Mouse (Mus musculus) induced T-regulatory cell, adult 2 months (primary cell): ENCODE data around the gene Ralb.

ENCODE experiments used
- DNase-seq: peaks from one replicate; pipeline ENCODE4 v3.0.0-alpha.2; 2012; ENCODE audit warnings: low read depth

The Ralb gene

DNA sequence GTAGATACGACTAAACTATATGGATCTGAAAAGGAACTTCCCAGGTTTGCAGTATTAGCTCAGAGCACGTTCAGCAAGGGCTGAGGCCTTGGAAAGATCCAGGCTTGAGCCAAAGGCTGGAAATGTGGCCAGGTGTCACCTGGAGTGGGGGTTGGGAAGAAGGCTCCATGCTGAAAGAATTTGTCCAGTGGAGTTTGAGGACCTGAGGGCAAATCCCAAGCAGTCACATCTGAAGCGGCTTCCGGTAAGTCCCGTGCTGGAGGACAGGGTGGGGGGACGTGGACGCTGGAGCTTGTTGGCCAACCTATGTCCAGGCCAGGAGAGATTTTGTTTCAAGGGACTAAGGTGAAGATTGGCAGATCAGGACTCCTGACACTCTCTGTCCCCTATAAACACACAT is 19.2 kb upstream of the Ralb start:
- DNase-seq = no peak

DNA sequence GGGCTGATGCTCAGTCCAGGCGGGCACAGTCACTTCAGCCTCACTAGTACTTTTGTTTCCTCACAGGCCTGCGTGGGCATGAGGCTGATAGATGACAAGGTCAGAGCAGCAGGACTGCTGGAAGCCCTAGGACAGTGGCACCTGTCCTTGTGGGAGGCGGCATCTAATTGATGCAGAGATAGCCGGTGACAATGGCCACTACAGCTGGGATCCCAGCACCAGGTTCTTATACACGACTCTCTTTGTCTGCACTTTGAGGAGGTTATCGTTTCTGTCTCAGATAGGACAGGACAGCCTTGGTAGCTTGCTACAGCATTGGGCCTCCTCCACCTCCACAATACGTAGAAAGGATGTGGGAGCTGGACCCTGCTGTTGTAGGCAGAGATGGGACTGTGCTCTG is 18.8 kb upstream of the Ralb start:
- no peak for DNase-seq

DNA sequence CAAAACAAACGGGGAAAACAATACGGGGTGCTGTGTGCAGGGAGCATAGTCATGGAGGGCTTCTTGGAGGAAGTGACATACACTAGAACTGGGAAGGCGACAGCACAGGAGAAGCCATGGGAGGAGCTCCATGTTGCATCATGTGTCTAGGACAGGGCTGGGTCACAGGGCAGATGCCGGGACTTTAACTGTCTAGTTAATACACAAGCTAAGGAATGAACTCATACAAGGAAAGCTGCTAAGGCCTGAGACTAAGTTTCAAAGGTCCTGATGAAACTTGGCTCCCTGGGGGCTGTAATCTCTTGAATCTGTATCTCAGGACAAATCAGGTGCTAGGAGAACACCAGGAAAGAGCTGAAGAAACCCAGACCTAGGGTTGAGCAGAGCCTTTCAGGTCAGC is 18.1 kb upstream of the Ralb start:
- DNase-seq = no peak

DNA sequence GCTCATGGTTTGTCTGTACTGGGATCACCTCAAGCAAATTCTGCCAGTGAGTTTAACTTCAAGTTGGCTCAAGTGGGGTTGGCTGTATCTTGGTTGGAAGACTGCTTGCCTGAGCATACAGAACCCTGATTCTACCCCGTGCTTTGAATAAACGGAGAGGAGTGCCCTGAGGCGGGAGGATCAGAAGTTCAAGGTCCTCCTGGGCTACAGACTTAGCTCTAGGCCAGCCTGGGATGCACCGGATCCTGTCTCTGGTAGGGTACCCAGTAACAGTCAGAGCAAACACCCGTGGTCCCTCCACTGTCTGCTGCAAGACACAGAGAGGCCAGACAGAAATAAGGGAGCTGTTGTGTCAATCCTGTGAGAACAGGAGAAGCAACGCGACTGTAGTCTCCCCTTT is 17.1 kb upstream of the Ralb start:
- DNase-seq = no peak

DNA sequence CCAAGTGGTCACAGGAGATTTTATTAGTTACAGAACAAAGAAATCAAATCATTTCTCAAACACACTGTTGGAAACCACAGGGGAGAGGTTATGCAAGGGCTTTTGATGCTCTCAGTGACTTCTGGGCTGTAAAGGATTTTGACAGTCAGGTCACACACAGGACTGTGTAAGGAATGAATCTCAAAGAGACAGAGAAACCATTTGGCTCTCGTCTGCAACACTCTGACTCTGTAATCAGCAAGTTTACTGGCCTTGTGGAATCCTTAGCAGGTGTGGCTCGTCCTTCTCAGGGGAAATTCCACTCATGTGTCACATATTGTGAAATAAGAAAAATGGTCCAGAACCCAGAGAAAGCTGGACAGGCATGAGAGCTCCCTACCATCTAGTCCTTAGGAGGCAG is 16.4 kb upstream of the Ralb start:
- no peak for DNase-seq

DNA sequence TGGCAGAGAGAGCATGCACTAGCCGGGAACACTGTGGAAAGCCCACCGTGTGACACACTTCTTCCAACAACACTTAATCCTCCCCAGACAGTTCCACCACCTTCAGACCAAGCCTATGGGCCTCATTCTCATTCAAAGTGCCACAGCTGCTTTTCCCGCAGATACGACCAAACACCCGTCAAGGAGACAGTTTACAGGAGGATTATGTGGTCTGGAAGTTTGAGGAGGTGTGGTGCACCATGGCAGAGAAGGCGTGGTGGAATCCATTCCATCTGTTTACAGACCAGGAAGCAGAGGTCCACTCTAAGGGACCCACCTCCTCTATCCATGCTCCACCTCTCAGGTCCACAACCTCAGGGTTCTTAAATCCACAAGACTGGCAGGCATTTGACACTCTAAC is 14.7 kb upstream of the Ralb start:
- DNase-seq = no peak

DNA sequence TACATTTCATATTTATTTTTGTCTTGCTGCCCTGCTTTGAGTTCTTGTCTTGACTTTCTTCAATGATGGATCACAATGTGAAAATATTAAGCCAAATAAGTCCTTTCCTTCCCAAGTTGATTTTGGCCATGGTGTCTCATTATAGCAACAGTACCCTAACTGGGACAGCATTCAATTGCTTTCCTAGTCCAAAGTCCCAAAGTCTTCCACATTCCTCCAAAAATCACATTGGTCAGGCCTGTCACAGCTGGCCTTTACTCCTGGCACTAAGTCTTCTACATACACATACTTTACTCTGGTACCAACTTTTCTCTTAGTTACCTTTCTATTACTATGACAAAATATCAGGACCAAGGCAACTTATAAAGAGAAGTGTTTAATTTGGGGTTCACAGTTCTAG is 14.2 kb upstream of the Ralb start:
- no peak for DNase-seq

DNA sequence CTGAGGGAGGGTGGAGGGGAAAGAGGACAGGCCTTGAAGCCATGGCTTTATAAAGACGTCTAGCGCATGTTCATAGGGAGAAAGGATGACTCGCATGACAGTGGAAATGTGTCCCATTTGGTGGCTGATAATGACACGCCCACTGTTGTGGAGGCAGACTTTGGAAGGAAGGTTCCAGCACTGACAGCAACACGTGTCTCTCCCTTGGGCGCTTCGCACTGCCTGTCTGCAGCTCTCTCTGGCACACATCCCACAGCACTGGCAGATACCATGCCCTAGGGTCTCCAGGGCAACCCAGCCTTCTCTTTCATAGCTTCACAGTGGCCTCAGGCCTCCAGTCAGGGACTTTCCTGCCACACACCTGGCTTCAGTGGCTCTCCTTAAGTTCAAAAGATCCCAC is 13.5 kb upstream of the Ralb start:
- DNase-seq = no peak

DNA sequence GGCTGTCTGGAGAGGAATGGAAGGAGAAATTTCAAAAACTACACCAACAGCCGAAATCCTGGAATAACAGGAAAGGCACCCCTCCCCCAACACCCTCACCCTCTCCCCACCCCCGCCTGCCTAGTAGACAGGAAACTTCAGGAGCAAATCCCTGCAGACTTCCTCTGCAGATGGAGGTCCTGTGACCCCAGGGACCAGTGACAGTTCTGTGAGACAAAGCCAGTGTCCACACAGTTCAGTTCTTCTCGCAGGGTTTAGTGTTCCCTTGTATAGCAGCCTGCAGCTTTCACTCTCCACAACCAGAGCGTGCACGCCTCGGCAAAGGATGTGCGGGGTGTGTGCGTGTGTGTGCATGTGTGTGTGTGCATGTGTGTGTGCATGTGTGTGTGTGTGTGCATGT is 6.3 kb upstream of the Ralb start:
- no peak for DNase-seq

DNA sequence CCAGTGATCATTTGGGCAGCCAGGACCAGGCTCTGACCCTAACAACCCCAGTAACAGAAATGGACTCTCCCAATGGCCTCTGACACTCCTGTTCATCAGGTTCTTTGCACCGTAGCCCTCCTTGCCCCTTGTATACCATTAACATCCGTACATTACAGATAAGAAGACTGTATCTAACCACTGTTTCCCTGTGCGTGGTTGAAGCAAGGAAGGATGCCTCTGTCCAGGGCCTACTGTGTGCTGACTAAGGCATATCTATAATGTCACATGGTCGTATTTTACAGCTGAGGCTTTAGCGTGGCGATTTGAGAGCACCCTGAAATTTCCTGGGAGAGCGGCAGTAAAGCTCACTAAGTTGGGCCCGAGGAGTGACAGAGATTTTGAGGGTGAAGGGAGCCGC is 5.8 kb upstream of the Ralb start:
- DNase-seq = no peak

DNA sequence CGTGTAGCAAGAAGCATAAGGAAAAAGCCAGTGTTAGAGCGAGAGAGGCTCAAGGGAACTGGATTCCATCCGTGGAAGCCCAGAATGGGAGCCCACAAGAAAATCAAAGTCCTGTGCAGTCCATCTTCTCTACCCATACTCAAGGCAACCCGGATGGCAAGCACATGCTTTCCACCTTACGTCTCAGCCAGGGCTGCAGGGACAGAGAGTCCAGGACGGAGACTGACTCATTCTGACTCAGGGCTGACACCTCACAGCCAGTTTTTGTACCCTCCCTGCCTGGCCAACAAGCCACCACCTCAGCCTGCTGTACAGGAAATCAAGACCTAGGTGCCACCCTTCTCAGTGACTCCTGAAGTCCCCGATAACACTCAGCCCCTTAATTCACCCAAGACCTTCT is 4.9 kb upstream of the Ralb start:
- no peak for DNase-seq

DNA sequence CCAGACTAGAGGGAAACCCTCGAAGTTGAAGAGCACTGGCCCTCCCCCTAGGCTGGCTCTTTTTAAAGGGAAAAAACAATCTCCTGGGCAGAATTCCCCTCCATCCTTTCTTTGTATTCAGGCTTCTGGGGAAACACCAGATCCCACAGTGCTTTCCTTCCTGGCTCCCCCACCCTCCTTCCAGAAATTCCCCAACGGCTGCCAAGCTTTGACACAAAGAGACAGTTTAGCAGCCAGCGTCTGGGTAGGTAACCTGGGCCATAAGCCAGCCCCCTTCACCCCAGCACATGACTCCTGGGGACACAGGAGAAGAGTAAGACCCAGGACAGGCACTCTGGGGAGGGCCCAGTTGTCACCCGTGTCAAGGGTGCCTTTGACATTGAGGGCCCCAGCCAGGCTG is 4.0 kb upstream of the Ralb start:
- no peak for DNase-seq

DNA sequence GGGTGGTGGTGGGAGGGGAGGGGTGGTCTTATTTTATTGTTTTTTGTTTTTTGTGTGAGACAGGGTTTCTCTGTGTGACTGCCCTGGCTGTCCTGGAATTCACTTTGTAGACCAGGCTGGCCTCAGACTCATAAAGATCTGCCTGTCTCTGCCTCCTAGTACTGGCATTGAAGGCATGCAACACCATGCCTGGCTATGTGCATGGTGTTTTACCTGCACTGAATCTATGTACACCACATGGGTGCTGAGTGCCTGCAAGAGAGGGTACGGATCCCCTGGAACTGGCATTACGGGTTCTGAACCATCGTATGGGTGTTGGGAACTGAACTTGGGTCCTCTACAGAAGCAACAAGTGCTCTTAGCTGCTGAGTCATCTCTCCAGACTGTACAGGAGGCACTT is 1.4 kb upstream of the Ralb start:
- DNase-seq = no peak

DNA sequence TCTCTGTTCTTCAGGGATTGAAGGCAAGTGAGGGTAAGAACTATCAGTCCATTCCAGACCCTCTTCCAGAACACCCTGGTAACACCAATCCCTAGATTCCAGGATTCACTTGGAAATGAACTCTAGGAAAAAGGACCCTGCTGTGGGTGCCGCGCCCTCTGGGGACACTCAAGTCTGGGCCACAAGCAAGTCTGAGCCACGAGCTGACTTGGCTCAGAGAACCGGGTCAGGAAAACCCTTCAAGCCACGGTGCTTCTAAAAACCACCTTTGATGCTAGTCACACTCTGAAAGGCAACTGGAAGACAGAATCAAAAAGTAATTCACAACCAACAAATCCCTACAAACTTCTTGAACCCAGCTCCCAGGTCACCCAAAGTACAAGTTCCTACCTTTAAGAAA is 786 bp downstream of the Ralb start:
- no peak for DNase-seq

DNA sequence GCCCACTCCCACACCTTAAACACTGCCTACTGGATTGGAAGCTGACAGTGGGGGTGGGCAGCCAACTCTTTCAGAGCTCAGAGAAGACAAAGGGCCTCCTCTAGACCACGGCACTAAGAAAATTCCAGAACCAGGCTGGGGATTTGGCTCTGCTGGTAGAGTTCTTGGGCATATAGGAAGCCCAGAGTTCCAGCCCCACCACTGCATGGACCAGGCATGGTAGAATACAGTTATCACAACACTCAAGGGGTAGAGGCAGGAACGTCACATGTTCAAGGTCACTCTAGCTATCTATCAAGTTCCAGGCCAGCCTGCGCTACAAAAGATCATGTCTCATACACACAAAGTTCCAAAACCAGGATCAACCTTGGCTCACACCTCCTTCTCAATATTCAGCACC is 1.4 kb downstream of the Ralb start:
- no peak for DNase-seq

DNA sequence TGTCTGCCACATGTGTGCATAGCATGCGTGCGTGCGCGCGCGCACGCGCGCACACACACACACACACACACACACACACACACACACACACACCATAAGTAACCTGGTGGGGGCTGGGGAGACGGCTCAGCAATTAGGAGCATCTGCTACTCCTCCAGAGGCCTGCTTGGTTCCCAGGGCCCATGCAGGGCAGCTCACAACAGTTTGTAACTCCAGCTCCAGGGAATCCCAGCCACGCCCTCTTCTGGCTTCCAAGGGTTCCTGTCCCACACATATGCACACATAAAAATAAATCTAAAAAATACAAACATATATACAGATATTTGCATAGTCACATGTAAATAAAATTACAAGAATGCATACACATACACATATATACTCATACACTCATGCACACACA is 1.9 kb downstream of the Ralb start:
- DNase-seq = no peak

DNA sequence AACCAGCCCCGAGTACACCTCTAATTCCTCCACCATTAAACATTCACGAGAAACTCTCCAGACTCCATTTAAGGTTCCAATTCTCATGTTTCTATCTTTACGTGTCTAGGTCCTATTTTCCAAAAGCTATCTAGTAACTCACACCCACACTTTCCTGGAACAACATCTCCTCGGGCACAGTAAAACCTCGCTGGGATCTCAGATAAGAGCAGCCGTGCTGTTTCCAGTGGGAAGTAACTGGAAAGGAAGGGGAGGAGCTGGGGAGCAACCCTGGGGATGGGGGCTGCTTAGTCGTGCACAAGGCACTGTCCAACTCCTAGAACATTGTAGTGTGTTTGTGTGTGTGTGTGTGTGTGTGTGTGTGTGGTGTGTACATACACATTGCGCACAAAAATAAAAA is 2.7 kb downstream of the Ralb start:
- DNase-seq = no peak

DNA sequence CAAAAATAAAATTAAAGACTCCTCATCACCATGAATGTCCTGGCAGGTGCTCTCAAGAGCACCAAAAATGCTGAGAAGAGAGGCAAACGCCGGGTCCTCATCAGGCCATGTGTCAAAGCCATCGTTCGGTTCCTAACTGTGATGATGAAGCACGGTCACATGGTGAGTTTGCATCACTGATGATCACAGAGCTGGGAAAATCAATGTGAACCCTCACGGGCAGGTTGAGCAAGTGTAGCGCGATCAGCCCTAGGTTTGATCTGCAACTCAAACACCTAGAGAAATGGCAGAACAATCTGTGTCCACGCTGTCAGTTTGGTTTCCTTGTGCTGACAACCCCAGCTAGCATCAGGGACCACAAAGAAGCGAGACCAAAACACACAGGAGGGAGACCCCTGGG is 5.1 kb downstream of the Ralb start:
- no peak for DNase-seq

DNA sequence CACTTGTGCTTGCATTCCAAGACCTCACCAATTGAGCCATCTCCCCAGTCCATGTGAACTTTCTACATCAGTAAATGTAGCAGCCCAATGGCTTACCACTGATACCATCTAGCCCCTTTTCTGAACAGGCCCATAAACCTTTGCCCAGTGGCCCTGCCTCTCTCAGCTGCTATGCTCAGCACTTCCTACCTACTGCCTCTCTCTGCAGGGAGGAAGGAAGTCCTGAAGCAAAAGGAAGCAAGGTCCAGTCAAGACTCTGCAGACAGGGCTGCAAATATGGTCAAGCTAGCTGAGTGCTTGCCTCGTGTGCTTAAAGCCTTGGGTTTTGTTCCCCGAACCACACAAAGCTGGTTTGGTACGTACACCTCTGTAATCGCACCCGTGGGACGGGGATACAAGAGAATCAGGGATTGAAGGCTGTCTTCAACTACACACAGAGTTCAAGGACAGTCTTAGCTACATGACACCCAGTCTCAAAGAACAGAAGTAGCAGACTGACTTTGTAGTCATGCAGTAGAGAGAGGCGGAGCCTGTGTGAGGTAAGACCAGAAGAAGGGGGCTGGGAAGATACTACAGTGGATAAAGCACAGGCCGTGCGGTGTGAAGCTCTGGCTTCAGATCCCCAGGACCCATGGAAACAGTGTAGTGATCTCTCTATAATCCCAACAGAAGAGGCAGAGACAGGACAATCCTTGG is 5.9 kb downstream of the Ralb start:
- no peak for DNase-seq

DNA sequence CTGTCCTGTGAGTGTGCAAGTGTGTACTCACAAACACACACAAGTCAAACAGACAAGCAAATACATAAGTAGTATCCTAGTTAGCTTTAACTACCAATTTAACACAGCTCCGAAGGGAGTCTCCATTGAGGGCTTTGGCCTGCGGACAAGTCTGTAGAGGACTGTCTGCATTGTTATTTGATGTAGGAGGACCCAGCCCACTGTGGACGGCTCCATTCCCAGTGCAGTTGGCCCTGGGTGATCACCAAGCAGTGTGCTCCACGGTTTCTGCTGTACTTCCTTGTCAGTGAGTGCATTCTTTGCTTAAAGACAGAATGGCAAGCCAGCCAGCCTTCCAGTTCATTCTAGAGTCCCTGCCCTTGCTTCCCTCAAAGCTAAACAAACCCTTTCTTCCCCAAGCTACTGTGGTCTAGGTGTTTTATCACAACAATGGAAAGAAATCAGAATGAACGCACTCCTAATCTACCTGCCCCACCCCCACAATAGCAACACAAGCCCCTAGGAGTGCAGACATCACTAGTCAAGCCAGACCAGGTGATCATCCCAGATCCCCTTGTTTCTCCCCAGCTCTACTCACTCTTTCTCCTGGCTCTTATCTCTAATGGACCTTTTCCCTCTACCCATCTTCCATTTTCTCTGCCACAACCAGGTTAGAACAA is 7.1 kb downstream of the Ralb start:
- DNase-seq = no peak

DNA sequence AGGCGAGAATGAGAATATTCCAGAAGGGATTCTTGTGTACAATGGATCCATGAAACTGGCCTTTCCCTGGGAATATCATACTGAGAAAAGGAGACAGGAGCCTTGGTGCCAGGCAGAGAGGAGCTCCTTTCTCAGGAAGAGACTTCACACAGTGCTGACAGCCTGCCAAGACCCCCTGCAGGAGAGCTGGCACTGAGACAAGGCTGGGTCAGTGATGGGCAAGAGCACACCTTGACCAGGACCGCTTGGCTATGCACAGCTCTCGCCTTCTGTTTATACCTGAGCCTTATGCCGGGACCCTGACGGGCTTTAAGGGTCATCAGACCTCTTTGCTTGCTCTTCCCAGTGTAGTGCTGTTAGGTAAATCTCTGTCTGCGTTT is 9.2 kb downstream of the Ralb start:
- no peak for DNase-seq

DNA sequence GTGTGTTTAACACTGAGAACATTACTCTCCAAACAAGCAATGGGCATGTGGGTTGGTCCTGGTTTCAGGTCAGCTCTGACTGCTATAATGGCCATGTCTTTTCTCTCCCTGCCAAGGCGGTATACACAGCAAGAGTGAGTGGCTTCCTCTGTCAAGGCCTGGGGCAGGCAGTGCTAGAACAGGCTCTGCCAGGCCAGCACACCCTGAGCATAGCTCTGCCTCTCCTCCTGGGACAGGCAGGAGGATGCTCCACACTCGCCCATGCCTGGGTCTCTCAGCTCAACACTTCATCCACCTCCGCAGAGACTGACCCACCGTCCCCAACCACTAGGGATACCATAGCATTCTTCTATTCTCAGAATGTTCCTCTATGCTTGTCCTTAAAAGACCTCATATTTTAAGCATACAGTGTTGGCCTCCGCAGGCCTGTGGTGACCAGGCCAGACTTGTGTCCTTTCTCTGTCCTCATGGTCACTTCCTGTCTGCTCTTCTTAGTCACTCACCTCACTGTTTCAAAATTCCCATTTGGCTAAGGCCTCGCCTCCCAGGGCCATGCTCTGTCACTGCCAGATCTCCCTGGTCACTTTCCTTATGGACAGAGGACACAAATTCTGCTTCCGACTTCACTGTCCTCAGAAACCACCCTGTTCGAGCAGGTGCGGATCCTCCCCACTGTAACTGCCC is 9.7 kb downstream of the Ralb start:
- no peak for DNase-seq

DNA sequence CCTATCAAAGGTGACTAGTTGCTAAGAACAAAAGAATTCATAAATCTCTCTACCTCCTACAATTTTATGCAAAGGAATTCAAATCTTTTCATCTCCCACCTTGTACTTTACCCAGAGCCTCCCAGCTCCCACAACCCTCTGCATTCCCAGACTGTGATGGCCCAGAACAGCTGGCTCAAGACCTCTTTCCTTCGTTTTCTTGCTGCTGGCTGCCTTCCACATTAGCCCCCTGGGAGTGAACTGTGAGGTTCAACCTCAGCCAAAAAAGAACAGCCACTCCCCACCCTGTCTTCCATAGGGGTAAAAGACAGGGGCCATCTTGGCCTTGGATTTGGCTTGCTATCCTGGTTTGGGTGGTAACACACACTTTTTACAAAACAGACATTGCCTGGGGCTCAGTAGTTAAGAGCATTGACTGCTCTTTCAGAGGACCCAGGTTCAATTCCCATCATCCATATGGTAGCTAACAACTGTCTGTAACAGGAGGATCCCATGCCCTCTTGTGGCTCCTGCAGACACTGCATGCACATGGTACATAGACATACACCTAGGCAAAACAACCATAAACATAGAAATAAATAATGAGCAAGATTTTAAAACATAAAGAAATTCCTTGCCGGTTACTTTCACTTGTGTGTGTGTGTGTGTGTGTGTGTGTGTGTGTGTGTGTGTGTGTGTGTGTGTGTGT is 10.4 kb downstream of the Ralb start:
- DNase-seq = no peak
